Mouse (Mus musculus) left cerebral cortex, postnatal 10 days (tissue): ENCODE data around the gene Depp1. TPM values are rescaled to one million over a fixed set of nuclear protein-coding genes. Genes with fewer than 3 reads are reported as not detected.
A peak's percentile ranks its signal among the peaks of the same experiment; 100 is the strongest.

Source experiments
- DNase-seq, 2 experiments: peaks; one replicate each; pipeline ENCODE4 v3.0.0; 2021 to 2022; ENCODE audit warnings: low spot score in 2 of 2, mixed read lengths in 1 of 2; ENCODE audit errors: extremely low spot score in 1 of 2
- intact Hi-C: fragments of 180-260 bp; cut with DNase I; formaldehyde crosslinking; loops from one replicate; pipeline ENCODE4 v1.15.1; 2025
- microRNA-seq: library from miRNA; unstranded; fragments of <30 nt; microRNA quantifications from one replicate; pipeline ENCODE4 v1.2.0, GENCODE M21; 2022
- total RNA-seq, 2 experiments: library from RNA; stranded (reverse); gene quantifications; 2 replicates each; pipeline ENCODE4 v1.2.3; 2021

Gene Depp1
- total RNA-seq, 2 experiments from 2014 or later = 1.1 to 3.5 TPM

GRCm38 (mm10) chr6:116673471-116674282 is 23.3 kb downstream of the Depp1 start, which contains the start of gene Rassf4:
TSS of gene Rassf4 (minus strand) at chr6:116673952.
- DNase-seq = peak; percentile 50 to 85
- intact Hi-C loops = no loop called here

- intact Hi-C loops = no loop called here
- DNase-seq = peak in 1 of 2 experiments; percentile 15
Observed at GRCm38 (mm10) chr6:116674283-116674886, 24.0 kb downstream of the Depp1 start.

- intact Hi-C loops = no loop called here
- peak in 1 of 2 experiments; percentile 20 for DNase-seq
Observed at GRCm38 (mm10) chr6:116676355-116676913, 26.0 kb downstream of the Depp1 start.

DNA sequence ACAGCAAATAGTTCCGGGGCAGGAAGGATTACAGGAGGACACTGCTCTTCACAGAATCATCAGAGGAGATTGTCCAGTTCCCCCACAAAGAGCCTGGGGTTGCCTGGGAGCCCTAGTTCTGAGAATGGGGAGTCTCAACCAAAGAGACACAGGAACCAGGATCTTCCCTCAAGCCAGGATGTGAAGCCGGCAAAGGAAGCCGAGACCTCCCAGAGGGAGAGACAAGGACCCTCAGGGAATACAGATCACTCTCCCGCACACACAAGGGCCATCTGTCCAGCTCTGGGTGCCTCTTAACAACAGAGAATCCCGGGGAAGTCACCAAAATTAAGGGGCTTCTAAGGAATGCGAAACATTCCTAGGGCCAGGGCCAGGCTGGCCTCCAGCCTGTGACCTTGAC is 26.9 kb downstream of the Depp1 start:
- intact Hi-C loops = no loop called here

GRCm38 (mm10) chr6:116679563-116680288 is 29.3 kb downstream of the Depp1 start:
- peak in 1 of 2 experiments; percentile 20 for DNase-seq
- intact Hi-C loops = no loop called here

More for the DNA sequence above, 26.9 kb downstream of the Depp1 start:
- DNase-seq = peak in 1 of 2 experiments; percentile 13

GRCm38 (mm10) chr6:116682317-116682716 is 31.9 kb downstream of the Depp1 start:
- intact Hi-C loops = no loop called here
- DNase-seq = peak; percentile 29 to 74

DNA sequence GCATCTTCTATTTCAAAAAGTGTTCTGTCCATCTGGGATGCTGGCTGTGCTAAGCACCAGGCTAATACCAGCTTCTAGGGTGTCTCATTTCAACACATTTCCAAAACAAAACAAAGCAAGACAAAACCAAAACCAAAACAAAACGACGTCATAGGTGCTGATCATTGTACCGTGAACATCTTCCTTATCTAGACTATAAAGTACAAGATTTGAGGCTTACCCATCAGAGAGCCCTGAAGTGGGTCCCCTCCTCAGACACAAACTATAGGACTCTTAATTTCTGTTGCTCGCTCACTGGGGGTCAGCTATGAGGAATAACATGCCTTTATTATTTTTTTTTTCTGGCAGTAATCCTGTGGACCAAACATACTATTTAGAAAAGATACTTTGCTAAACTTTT is 43.2 kb downstream of the Depp1 start:
- intact Hi-C loops = no loop called here
- DNase-seq = no peak

DNA sequence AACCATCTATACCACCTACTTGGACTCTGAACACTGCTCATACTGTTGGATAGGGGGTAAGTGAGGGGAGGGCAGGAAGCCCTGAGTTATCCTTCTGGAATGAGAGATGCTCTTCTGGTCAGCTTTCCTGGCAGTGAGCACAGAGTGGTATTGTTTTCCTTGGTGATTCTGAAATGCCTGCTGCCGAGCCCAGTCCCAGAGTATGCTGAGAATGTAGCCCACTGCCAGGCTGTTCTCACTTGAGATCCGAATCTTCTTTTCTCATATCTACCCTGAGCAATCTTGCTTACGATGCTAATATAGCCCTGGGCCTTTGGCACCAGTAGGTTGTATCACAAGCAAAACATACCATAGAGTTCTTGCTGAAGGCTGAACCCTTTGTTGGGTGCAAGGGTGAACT is 43.9 kb downstream of the Depp1 start:
- intact Hi-C loops = no loop called here
- no peak for DNase-seq

- intact Hi-C loops = loop anchor here (1.0 kb wide), 1 partner anchor 42 kb away; no protein-coding TSS in a partner anchor
- DNase-seq = no peak
Observed at GRCm38 (mm10) chr6:116697413-116697812, 47.0 kb downstream of the Depp1 start.

DNA sequence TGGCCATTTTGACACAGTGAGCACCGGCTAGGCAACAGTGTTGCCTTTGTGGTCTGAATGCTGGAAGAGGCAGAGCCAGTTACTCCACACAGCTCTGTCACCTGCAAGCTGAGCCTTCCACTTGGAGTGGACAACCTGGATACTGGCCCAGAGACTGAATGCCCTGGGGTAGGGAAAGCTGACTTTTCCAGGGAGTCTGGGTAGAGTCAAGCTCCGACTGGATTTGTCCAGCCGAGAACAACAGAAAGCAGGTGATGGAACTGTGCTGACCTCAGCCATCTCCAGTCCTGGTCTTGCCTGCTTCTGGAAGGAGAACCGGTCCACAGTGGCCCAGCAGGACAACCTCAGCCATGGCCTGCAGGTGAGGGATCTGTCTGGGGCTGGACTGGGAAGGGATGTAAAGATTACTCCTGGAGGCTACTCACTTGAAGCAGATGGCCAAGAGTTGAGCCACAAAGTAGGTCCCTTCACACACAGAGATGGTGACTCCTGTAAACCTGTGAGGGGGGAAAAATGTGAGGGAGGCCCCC is 47.6 kb downstream of the Depp1 start:
- intact Hi-C loops = loop anchor here (1.0 kb wide), 1 partner anchor 43 kb away; no protein-coding TSS in a partner anchor
- DNase-seq = no peak

- DNase-seq = no peak
- intact Hi-C loops = no loop called here
Observed at GRCm38 (mm10) chr6:116700821-116701220, 50.4 kb downstream of the Depp1 start.

Small RNAs within 50 kb of the gene (microRNA-seq; reads per million reads assigned to microRNA genes)
- not detected for gene Mir7043

Other genes with a start within 250 kb of the Depp1 start
- 1 to 10 TPM in 1 of 2 experiments, under 1 TPM in 1; 0.95 to 1.9 TPM for gene Alox5, start 189.4 kb upstream of the Depp1 start, total RNA-seq
- not detected for gene Olfr211, start 161.5 kb upstream of the Depp1 start, total RNA-seq
- not detected for gene Olfr212, start 144.1 kb upstream of the Depp1 start, total RNA-seq
- gene Olfr213, start 112.2 kb upstream of the Depp1 start, total RNA-seq = under 1 TPM in 1 of 2 experiments, not detected in 1; 0.36 TPM
- 1 to 10 TPM; 2.4 to 3.2 TPM for gene Gm5580, start 99.5 kb upstream of the Depp1 start, total RNA-seq
- not detected for gene Olfr214, start 96.4 kb upstream of the Depp1 start, total RNA-seq
- gene Olfr215, start 66.4 kb upstream of the Depp1 start, total RNA-seq = not detected
- 10 to 100 TPM; 28.8 to 33.2 TPM for gene Zfp422, start 21.6 kb upstream of the Depp1 start, total RNA-seq
- gene Rassf4, start 23.3 kb downstream of the Depp1 start, total RNA-seq = 1 to 10 TPM; 4.5 to 5.7 TPM
- gene Tmem72, start 66.3 kb downstream of the Depp1 start, total RNA-seq = under 1 TPM; 0.24 TPM